Mouse (Mus musculus) limb, embryonic 13.5 days (tissue): ENCODE measurements around the gene Ube2h. TPM values are rescaled to one million over a fixed set of nuclear protein-coding genes. Genes with fewer than 3 reads are reported as not detected.
"Not testable (repeated sequence)": the region's sequence is repeated elsewhere in the genome, so short reads cannot be mapped to it uniquely, and the experiment has no call there.

Experiments used
- ATAC-seq: fragments of 200-750 bp; cut with Nextera tagmentation; 2 replicates; pipeline ENCODE4 v1.8.0; 2017; ENCODE audit warnings: low read depth, moderate number of reproducible peaks, moderate TSS enrichment; ENCODE audit not compliant: low FRiP score
- H3K27ac ChIP-seq: fragments of 300-500 bp; sonication (generic); 2 replicates; pipeline ENCODE4 v1.5.1; 2015; ENCODE audit warnings: inconsistent platforms, mild to moderate bottlenecking, moderate library complexity
- H3K27me3 ChIP-seq: fragments of 300-500 bp; sonication (generic); 2 replicates; pipeline ENCODE4 v1.6.1; 2015; ENCODE audit warnings: mild to moderate bottlenecking, inconsistent platforms
- H3K36me3 ChIP-seq: fragments of 300-500 bp; sonication (generic); 2 replicates; pipeline ENCODE4 v1.6.1; 2015; ENCODE audit warnings: inconsistent platforms, mild to moderate bottlenecking, moderate library complexity
- H3K4me1 ChIP-seq: fragments of 300-500 bp; sonication (generic); 2 replicates; pipeline ENCODE4 v1.6.1; 2015; ENCODE audit warnings: inconsistent platforms
- H3K4me2 ChIP-seq: fragments of 300-500 bp; sonication (generic); replicated peaks from 2 replicates; pipeline ENCODE4 v1.6.1; 2015; ENCODE audit warnings: inconsistent platforms, mild to moderate bottlenecking, moderate library complexity
- H3K4me3 ChIP-seq: fragments of 300-500 bp; sonication (generic); 2 replicates; pipeline ENCODE4 v1.5.1; 2015; ENCODE audit warnings: moderate library complexity, mild to moderate bottlenecking, inconsistent platforms
- H3K9ac ChIP-seq: fragments of 300-500 bp; sonication (generic); 2 replicates; pipeline ENCODE4 v1.6.1; 2015; ENCODE audit warnings: mild to moderate bottlenecking, inconsistent platforms
- H3K9me3 ChIP-seq: fragments of 300-500 bp; sonication (generic); 2 replicates; pipeline ENCODE4 v1.6.1; 2016; ENCODE audit warnings: inconsistent platforms
- WGBS: fragments of 180-500 bp; shearing (Covaris S2); methylation state at CpG from one replicate; pipeline ENCODE4 v1.1.7; 2015; 5-methylcytosine and 5-hydroxymethylcytosine counted together
- polyA plus RNA-seq: library from polyadenylated mRNA; unstranded; fragments of >200 nt; fragmentation: Nextera tagmentation; extraction: Ambion mirVana; gene quantifications from 2 replicates; pipeline ENCODE4 v1.2.1, GENCODE M21; 2015

Ube2h gene
- polyA plus RNA-seq, 1 experiment from 2014 or later: 45.9 TPM

DNA sequence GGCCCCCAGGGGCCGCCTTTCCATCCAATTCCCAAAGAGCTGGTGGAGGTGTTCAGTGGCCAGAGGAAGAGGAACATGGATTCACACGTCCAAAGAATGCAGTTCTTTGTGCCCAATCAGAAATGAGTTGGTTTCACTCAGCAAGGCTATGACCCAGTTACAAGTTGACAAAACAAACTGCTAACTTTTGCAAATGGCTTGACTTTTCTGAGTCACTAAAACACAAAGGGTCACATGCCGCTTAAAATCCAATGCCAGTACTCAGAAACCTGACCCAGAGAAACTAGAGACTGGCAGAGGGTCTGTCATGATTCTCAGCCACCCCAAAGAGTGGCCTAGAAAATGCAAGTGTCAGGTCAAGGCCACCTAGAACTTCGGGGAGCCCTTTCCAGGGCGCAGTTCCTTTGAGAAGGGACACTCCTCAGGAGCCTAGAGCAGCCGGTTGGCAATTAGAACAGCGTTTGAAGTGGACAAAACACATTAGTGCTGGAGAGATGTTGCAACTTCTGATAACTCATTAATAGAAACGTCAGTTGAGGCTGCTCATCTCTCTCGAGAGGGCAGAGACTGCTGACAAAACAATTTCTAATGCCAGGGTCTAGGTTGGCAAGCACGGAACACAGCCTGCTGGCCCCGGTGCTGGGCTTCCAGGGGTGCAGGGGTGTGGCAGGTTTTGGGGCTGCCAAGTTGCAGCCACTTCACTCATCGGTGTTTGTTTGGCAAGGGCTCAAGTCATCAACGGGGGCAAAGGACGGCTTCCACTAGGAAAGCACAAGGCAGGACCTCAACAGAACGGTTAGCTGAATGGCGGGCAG, 92.5 kb downstream of the Ube2h start:
- Histone ChIP-seq H3K9me3 (no peaks in the 10 kb centered on the region), H3K36me3 (peaks cover 21% of the 10 kb centered on the region), H3K4me1 (no peaks in the 10 kb centered on the region), H3K4me2 (no peak overlapping the region), H3K27ac (no peak overlapping the region), H3K9ac (no peak overlapping the region), H3K27me3 (no peaks in the 10 kb centered on the region), H3K4me3 (no peak overlapping the region)
- ATAC-seq: no peak
- 80% methylated on average over 16 of the region's 16 CpGs for WGBS

DNA sequence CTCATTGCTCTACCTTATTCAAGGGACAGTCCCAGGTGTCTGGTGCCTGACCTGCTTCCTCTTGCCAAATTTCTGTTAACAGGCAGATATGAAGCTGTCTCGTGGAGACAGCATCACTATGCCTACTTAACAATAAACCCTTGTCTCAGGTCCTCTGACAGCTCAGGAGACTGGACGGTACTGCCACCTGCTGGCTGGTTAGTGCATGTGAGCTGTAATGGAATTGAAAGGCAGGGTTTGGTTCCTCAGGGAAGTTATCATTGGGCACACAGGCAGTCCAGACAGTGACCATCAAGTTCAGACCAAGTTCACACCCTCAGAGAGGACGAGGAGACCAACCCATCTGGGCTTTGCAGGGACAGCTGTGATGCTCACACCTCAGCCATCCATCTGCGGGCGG, 93.6 kb downstream of the Ube2h start:
- H3K9ac ChIP-seq: no peak overlapping the region
- 33% methylated on average over 5 of the region's 5 CpGs for WGBS
- ATAC-seq: peak; percentile 48; the same call in 1 of the 2 replicates

DNA sequence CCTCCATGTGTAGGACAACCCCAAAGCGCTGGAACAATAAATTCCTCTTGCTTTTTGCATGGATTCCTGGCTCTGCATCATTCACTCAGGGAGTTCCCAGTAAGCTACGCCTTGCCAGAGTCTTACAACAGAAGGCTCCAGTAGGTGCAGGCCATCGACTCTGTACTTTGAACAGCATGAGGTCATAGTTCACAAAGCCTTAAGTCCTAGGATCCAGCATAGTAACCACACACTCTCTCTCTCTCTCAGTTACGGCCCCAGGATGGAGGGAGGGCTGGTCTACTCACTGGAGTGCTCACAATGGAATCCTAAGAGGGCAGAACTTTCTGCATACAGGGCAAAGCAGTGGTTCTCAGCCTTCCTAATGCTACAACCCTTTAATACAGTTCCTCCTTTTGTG, 95.5 kb downstream of the Ube2h start:
- H3K4me2 ChIP-seq: no peak overlapping the region
- no peak overlapping the region for H3K27ac ChIP-seq
- no peak for ATAC-seq
- WGBS: 44% methylated on average over 4 of the region's 4 CpGs
- peaks cover 10% of the 10 kb centered on the region for H3K36me3 ChIP-seq
- no peak overlapping the region for H3K4me3 ChIP-seq
- H3K9ac ChIP-seq: no peak overlapping the region
- no peaks in the 10 kb centered on the region for H3K9me3 ChIP-seq
- no peaks in the 10 kb centered on the region for H3K27me3 ChIP-seq
- peaks cover 10% of the 10 kb centered on the region; the same call in 1 of the 2 replicates for H3K4me1 ChIP-seq

More for the DNA sequence above, 93.6 kb downstream of the Ube2h start:
- Histone ChIP-seq H3K4me3 (no peak overlapping the region), H3K27me3 (no peaks in the 10 kb centered on the region), H3K4me1 (peaks cover 2% of the 10 kb centered on the region; the same call in 1 of the 2 replicates), H3K36me3 (peaks cover 19% of the 10 kb centered on the region), H3K9me3 (no peaks in the 10 kb centered on the region), H3K27ac (no peak overlapping the region), H3K4me2 (no peak overlapping the region)

DNA sequence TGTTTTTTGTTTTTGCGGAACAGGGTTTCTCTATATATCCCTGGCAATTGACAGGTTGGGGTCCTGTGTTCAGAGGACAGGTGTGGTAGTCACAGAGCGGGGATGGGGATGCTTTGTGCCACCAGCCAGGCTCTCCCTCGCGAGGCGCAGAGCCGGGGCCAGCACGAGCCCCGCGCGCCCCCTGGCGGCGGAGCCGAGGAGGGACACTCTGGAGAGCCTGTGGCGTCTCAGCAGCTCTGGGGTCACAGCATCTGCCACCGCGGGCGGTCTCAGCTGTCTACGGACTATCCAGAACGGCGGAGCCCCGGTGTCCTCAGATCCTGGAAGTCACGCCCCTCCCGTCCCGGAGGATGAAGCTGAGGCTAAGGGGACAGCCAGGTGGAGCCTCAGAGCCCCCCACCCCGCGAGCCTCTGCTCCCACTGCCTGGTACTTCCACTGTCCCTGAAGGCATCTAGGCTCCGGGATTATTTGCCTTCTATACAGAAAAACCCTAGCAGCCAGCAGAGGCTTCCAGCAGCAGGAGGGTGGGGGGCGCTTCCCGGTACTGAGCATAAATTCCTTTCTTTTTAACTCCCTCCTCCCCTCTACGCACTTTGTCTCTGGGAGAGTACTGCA, 98.6 kb downstream of the Ube2h start:
- Histone ChIP-seq H3K4me3 (peak overlapping the region; percentile 27), H3K9me3 (no peaks in the 10 kb centered on the region), H3K4me2 (peak overlapping the region; percentile 65), H3K27ac (no peak overlapping the region), H3K9ac (peak overlapping the region; percentile 46), H3K4me1 (peaks cover 10% of the 10 kb centered on the region; the same call in 1 of the 2 replicates), H3K36me3 (no peaks in the 10 kb centered on the region), H3K27me3 (no peaks in the 10 kb centered on the region)
- peak; percentile 82 for ATAC-seq
- WGBS: 6% methylated on average over 26 of the region's 30 CpGs

DNA sequence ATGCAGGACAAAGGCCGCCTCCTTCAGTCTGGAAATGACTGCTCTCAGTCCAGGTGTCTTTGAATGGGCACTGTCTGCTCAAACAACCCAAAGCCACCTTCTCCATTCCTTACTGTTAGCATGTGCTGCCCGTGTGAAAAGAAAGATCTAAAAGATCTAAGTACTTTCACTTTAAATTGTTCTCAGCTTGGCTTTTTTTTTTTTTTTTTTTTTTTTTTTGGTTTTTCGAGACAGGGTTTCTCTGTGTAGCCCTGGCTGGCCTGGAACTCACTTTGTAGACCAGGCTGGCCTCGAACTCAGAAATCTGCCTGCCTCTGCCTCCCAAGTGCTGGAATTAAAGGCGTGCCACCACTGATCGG, 99.2 kb downstream of the Ube2h start:
- H3K27me3 ChIP-seq, H3K27ac ChIP-seq, H3K9me3 ChIP-seq, ATAC-seq, H3K4me1 ChIP-seq, H3K4me3 ChIP-seq, H3K36me3 ChIP-seq, H3K9ac ChIP-seq: not testable (repeated sequence)
- H3K4me2 ChIP-seq: peak overlapping the region; percentile 65
- 75% methylated on average over 6 of the region's 6 CpGs for WGBS

DNA sequence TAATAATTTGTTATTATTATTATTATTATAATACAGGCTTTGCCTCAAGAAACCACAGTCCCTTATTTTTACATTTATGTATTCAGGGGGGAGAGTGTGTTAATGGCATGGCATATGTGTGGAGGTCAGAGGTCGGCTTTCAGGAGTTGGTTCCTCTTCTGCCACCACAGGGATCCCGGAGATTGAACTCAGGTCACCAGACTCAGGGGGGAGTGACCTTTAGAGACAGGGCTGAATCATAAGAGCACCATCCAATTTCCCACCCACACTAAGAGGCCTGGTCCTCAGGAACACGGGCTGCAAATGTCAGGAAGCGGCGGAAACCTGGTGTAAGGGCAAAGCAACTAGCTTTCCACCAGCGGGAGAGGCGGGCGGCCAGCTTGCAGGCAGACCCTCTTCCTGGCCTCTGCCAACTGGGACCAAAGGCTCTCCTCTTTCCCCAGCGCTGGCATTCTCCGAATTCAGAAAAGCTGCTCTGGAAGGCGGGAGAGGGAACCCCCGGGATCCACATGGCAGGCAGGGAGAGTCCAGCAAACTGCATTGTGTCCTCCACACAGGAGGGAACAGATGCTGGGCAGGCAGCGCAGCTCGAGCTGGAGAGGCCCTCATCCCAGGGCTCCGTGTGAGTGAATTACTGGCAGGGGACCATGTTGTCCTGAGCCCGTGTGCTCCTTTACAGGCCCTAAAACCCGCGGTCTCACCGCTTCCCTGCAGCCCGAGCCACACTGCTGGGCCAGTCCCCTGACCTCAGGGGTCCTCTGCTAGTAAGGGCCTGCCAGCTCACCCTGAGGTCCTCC, 99.8 kb downstream of the Ube2h start:
- Histone ChIP-seq H3K9ac (no peak overlapping the region), H3K4me3 (no peak overlapping the region), H3K9me3 (no peaks in the 10 kb centered on the region), H3K27me3 (no peaks in the 10 kb centered on the region), H3K4me1 (peaks cover 10% of the 10 kb centered on the region; the same call in 1 of the 2 replicates), H3K27ac (no peak overlapping the region), H3K4me2 (no peak overlapping the region), H3K36me3 (no peaks in the 10 kb centered on the region)
- ATAC-seq: no peak
- 56% methylated on average over 20 of the region's 20 CpGs for WGBS

DNA sequence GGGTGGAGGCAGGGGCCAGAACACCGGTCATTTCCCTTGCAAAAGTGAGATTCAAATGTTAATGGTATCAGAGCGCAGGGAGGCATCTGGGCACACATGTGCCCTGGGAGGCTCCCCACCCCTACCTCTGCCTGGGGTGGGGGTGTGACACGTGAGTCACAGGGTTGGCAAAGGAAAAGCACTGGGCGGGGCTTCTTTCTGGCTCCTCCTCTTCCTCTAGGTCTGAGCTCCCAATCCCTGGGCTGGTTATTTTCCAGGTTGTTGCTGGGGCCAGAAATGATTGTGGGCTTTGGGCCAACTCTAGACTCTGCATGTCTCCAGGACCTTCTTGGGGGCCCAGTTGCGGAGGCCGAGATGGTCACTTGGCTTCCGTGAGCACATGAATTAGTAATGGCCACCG, 108.2 kb downstream of the Ube2h start:
- Histone ChIP-seq H3K36me3 (no peaks in the 10 kb centered on the region), H3K4me1 (no peaks in the 10 kb centered on the region), H3K4me3 (no peak overlapping the region), H3K9ac (no peak overlapping the region), H3K27ac (no peak overlapping the region), H3K9me3 (no peaks in the 10 kb centered on the region), H3K4me2 (no peak overlapping the region), H3K27me3 (no peaks in the 10 kb centered on the region)
- 79% methylated on average over 8 of the region's 8 CpGs for WGBS
- no peak for ATAC-seq

DNA sequence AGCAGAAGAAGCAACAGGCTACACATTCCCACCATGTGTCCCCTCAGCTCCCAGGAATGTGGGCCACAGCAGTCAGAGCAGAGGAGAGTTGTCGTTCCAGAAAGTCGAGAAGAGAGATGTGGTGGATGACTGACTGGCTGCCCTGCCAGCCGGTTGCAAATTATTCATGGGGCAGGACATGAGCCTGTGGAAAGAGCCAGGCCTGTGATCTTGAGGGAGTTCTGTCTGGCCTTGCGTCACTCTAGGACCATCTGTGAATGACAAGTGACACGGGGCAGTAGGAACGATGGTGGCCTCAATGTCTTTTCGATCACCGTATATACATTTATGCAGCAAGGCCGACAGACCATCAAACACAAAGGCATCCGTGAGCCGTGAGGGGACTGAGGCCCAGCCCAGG, 108.7 kb downstream of the Ube2h start:
- Histone ChIP-seq H3K27ac (no peak overlapping the region), H3K4me3 (no peak overlapping the region), H3K4me1 (no peaks in the 10 kb centered on the region), H3K9ac (no peak overlapping the region), H3K9me3 (no peaks in the 10 kb centered on the region), H3K27me3 (no peaks in the 10 kb centered on the region), H3K36me3 (no peaks in the 10 kb centered on the region), H3K4me2 (no peak overlapping the region)
- 83% methylated on average over 11 of the region's 11 CpGs for WGBS
- ATAC-seq: no peak

DNA sequence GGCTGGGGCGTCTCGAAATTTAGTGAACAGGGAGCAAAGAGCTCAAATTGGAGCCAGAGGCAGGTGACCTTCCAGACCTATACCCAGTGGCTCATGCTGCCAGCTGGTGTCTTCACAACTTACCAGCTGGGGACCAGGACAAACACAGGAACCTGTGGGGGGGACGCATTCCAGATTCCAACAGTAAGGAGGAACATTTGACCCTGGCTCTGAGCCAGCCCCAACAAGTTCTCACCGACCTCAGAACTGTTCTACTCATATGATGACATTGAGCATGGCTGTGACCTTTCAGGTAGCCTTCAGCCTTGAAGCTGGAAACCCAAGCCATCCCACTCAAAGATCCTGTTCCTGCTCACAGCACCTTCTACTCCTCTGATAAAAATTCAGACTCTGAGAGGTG, 120.7 kb downstream of the Ube2h start:
- 80% methylated on average over 4 of the region's 4 CpGs for WGBS
- no peak overlapping the region for H3K9ac ChIP-seq
- H3K27me3 ChIP-seq: peaks cover 47% of the 10 kb centered on the region
- no peak for ATAC-seq
- H3K36me3 ChIP-seq: no peaks in the 10 kb centered on the region
- H3K4me3 ChIP-seq: no peak overlapping the region
- H3K9me3 ChIP-seq: peaks cover 7% of the 10 kb centered on the region
- H3K4me1 ChIP-seq: peaks cover 8% of the 10 kb centered on the region
- H3K27ac ChIP-seq: no peak overlapping the region
- H3K4me2 ChIP-seq: no peak overlapping the region

DNA sequence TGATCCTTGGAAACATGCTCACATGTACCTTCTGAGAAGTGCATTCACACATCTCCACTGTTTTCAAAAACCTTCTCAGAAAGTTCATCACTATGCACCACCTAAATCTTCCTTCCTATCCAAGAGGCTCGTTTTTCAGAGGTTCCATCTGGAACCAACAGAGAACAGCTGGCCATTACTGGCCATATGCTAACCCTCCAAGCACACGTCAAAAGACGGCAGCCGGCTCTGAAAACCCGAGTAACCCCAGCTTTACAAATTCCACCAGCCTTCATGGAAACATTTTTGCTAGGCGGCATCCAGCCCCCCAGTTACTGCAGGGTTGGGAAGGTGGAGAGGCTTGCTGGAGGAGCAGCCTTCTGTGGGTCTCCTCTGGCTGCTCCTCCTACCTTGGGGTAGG, 122.3 kb downstream of the Ube2h start:
- H3K27me3 ChIP-seq: peaks cover 61% of the 10 kb centered on the region
- H3K4me3 ChIP-seq: no peak overlapping the region
- no peaks in the 10 kb centered on the region for H3K36me3 ChIP-seq
- peaks cover 7% of the 10 kb centered on the region for H3K9me3 ChIP-seq
- no peak overlapping the region for H3K9ac ChIP-seq
- H3K4me2 ChIP-seq: no peak overlapping the region
- WGBS: 40% methylated on average over 6 of the region's 6 CpGs
- no peak for ATAC-seq
- H3K27ac ChIP-seq: no peak overlapping the region
- H3K4me1 ChIP-seq: peaks cover 20% of the 10 kb centered on the region

DNA sequence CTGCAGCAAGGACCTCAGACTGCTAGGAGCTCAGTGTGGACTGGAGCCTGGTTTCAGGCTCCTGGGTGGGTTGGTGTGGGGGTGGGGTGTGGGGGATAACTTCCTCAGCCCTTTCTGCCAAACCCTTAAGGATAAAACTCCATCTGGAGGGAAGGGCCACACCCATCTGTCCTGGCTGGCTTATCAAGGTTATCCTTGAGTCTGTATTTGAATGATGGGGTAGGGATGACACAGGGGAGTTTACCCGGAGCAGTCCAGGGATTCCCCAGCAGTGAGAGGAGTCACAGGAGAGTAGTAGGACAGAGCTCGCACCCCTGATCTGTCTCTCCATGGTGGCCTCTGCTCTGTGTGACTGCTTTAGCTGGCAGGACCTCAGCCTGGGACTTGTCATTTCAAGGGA, 124.0 kb downstream of the Ube2h start:
- Histone ChIP-seq H3K4me3 (no peak overlapping the region), H3K27ac (no peak overlapping the region), H3K27me3 (peaks cover 79% of the 10 kb centered on the region), H3K36me3 (no peaks in the 10 kb centered on the region), H3K4me2 (no peak overlapping the region), H3K9ac (no peak overlapping the region), H3K9me3 (peaks cover 7% of the 10 kb centered on the region), H3K4me1 (peaks cover 30% of the 10 kb centered on the region)
- WGBS: 31% methylated on average over 2 of the region's 2 CpGs
- no peak for ATAC-seq

DNA sequence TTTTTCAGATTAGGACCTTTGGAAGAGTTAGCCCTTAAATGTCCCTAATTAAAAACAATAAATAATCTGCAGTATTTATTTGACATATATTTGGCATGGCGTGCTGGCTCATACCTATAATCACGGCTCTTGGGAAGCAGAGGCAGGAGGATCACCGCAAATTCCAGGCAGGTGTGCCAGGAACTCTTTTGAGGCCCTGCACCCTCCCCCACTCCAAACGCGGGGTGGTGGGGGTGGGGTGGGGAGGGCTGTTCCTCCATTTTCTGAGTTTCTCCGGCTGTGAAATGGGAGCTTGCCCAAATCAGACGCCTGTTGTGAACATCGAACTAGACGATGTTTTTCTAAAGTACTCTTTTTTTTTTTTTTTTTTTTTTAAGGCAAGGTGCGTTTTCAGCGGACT, 125.3 kb downstream of the Ube2h start:
- Histone ChIP-seq H3K9me3 (peaks cover 7% of the 10 kb centered on the region), H3K4me2 (no peak overlapping the region), H3K4me3 (no peak overlapping the region), H3K36me3 (no peaks in the 10 kb centered on the region), H3K4me1 (peaks cover 43% of the 10 kb centered on the region), H3K27ac (no peak overlapping the region), H3K27me3 (peaks cover 91% of the 10 kb centered on the region), H3K9ac (no peak overlapping the region)
- 16% methylated on average over 11 of the region's 11 CpGs for whole genome bisulfite sequencing
- no peak for ATAC-seq
